Mouse (Mus musculus) stomach, embryonic 14.5 days (tissue): ENCODE measurements around the gene Bmyc. TPM values are rescaled to one million over a fixed set of nuclear protein-coding genes. Genes with fewer than 3 reads are reported as not detected.

ENCODE experiments used
- ATAC-seq: fragments of 200-750 bp; cut with Nextera tagmentation; 2 replicates; pipeline ENCODE4 v1.8.0; 2017; ENCODE audit warnings: low read depth, moderate TSS enrichment; ENCODE audit not compliant: insufficient number of reproducible peaks, insufficient read depth, low FRiP score
- H3K27ac ChIP-seq: fragments of 300-500 bp; sonication (generic); 2 replicates; pipeline ENCODE4 v1.5.1; 2014; ENCODE audit warnings: mild to moderate bottlenecking, low read length, moderate library complexity, mixed read lengths
- H3K27me3 ChIP-seq: fragments of 300-500 bp; sonication (generic); 2 replicates; pipeline ENCODE4 v1.6.1; 2014; ENCODE audit warnings: low read length, control low read depth, mixed read lengths; ENCODE audit not compliant: control insufficient read depth, insufficient read depth
- H3K36me3 ChIP-seq: fragments of 300-500 bp; sonication (generic); 2 replicates; pipeline ENCODE4 v1.6.1; 2014; ENCODE audit warnings: mild to moderate bottlenecking, control low read depth, low read length, moderate library complexity, mixed read lengths; ENCODE audit not compliant: control insufficient read depth, insufficient read depth
- H3K4me1 ChIP-seq: fragments of 300-500 bp; sonication (generic); 2 replicates; pipeline ENCODE4 v1.6.1; 2014; ENCODE audit warnings: low read length, control low read depth, mixed read lengths; ENCODE audit not compliant: control insufficient read depth, insufficient read depth
- H3K4me2 ChIP-seq: fragments of 300-500 bp; sonication (generic); replicated peaks from 2 replicates; pipeline ENCODE4 v1.6.1; 2014; ENCODE audit warnings: low read depth, low read length, control low read depth
- H3K4me3 ChIP-seq: fragments of 300-500 bp; sonication (generic); 2 replicates; pipeline ENCODE4 v1.5.1; 2014; ENCODE audit warnings: low read depth, low read length, control low read depth
- H3K9ac ChIP-seq: fragments of 300-500 bp; sonication (generic); replicated peaks from 2 replicates; pipeline ENCODE4 v1.6.1; 2014; ENCODE audit warnings: low read depth, mild to moderate bottlenecking, control low read depth, low read length, moderate library complexity, mixed read lengths
- H3K9me3 ChIP-seq: fragments of 300-500 bp; sonication (generic); 2 replicates; pipeline ENCODE4 v1.6.1; 2016; ENCODE audit warnings: low read depth, low read length, control low read depth; ENCODE audit not compliant: control insufficient read depth
- WGBS: fragments of 180-500 bp; shearing (Covaris S2); extraction: QIAGEN DNeasy Blood & Tissue Kit; methylation state at CpG from one replicate; pipeline ENCODE4 v1.1.7; 2014; 5-methylcytosine and 5-hydroxymethylcytosine counted together
- polyA plus RNA-seq: library from polyadenylated mRNA; unstranded; fragments of >200 nt; fragmentation: Nextera tagmentation; extraction: Ambion mirVana; gene quantifications from 2 replicates; pipeline ENCODE4 v1.2.1, GENCODE M21; 2014

Bmyc gene
- polyA plus RNA-seq, 1 experiment from 2014 or later = 72.0 TPM

GRCm38 (mm10) chr2:25754201-25754600 is 47.7 kb downstream of the Bmyc start:
- no peak overlapping the region for H3K4me3 ChIP-seq
- H3K36me3 ChIP-seq = no peaks in the 10 kb centered on the region
- no peaks in the 10 kb centered on the region for H3K4me1 ChIP-seq
- no peak overlapping the region for H3K9ac ChIP-seq
- no peak for ATAC-seq
- H3K9me3 ChIP-seq = no peaks in the 10 kb centered on the region
- H3K27ac ChIP-seq = no peak overlapping the region
- H3K27me3 ChIP-seq = no peaks in the 10 kb centered on the region
- H3K4me2 ChIP-seq = no peak overlapping the region
- WGBS = 92% methylated on average over 1 of the region's 1 CpGs

Other genes with a start within 250 kb of the Bmyc start
- 7.2 and 9.0 TPM in 2 replicates for gene Clic3, start 249.9 kb upstream of the Bmyc start, polyA plus RNA-seq
- 30.3 and 34.2 TPM in 2 replicates for gene Paxx, start 245.6 kb upstream of the Bmyc start, polyA plus RNA-seq
- 5.3 and 6.4 TPM in 2 replicates for gene Ptgds, start 236.7 kb upstream of the Bmyc start, polyA plus RNA-seq
- gene Lcn12, start 212.8 kb upstream of the Bmyc start, polyA plus RNA-seq = not detected in 2 replicates
- gene Fbxw5, start 206.0 kb upstream of the Bmyc start, polyA plus RNA-seq = 77.5 and 79.3 TPM in 2 replicates
- gene C8g, start 205.0 kb upstream of the Bmyc start, polyA plus RNA-seq = 4.8 and 7.4 TPM in 2 replicates
- gene Traf2, start 159.8 kb upstream of the Bmyc start, polyA plus RNA-seq = 30.5 and 33.2 TPM in 2 replicates
- gene Edf1, start 148.9 kb upstream of the Bmyc start, polyA plus RNA-seq = 342 and 346 TPM in 2 replicates
- gene Mamdc4, start 131.9 kb upstream of the Bmyc start, polyA plus RNA-seq = 3.6 and 5.5 TPM in 2 replicates
- gene Phpt1, start 131.5 kb upstream of the Bmyc start, polyA plus RNA-seq = 225 and 231 TPM in 2 replicates
- gene Ajm1, start 125.0 kb upstream of the Bmyc start, polyA plus RNA-seq = 0.70 and 1.3 TPM in 2 replicates
- gene Rabl6, start 98.2 kb upstream of the Bmyc start, polyA plus RNA-seq = 67.2 and 69.0 TPM in 2 replicates
- 0.19 and 0.24 TPM in 2 replicates for gene Ccdc183, start 89.1 kb upstream of the Bmyc start, polyA plus RNA-seq
- gene Tmem141, start 84.7 kb upstream of the Bmyc start, polyA plus RNA-seq = 25.5 and 26.3 TPM in 2 replicates
- 0.98 and 1.4 TPM in 2 replicates for gene Fcna, start 78.7 kb upstream of the Bmyc start, polyA plus RNA-seq
- not detected in 2 replicates for gene Lcn8, start 53.6 kb upstream of the Bmyc start, polyA plus RNA-seq
- gene Lcn5, start 48.8 kb upstream of the Bmyc start, polyA plus RNA-seq = not detected in 2 replicates
- gene Lcn6, start 30.0 kb upstream of the Bmyc start, polyA plus RNA-seq = not detected in 2 replicates
- gene Lcn10, start 24.0 kb upstream of the Bmyc start, polyA plus RNA-seq = not detected in 2 replicates
- not detected in 2 replicates for gene Obp2a, start 6.7 kb upstream of the Bmyc start, polyA plus RNA-seq
- gene Obp2b, start 30.3 kb downstream of the Bmyc start, polyA plus RNA-seq = not detected in 2 replicates
- gene Lcn3, start 58.8 kb downstream of the Bmyc start, polyA plus RNA-seq = not detected in 2 replicates
- gene Lcn11, start 70.3 kb downstream of the Bmyc start, polyA plus RNA-seq = not detected in 2 replicates
- not detected in 2 replicates for gene Gm13539, start 75.5 kb downstream of the Bmyc start, polyA plus RNA-seq
- gene Glt6d1, start 109.1 kb downstream of the Bmyc start, polyA plus RNA-seq = not detected in 2 replicates
- gene Lcn9, start 116.4 kb downstream of the Bmyc start, polyA plus RNA-seq = not detected in 2 replicates
- gene Sohlh1, start 140.5 kb downstream of the Bmyc start, polyA plus RNA-seq = not detected in 2 replicates
- 0.59 and 0.80 TPM in 2 replicates for gene Kcnt1, start 157.0 kb downstream of the Bmyc start, polyA plus RNA-seq